Mouse (Mus musculus) midbrain, embryonic 10.5 days (tissue): ENCODE measurements at regions not wholly inside any gene's neighbourhood (a gene's known extent, or its start where the extent isn't known, plus 50 kb on each side); places are given as distances from the start of the nearest gene placed in this dataset. TPM values are rescaled to one million over a fixed set of nuclear protein-coding genes. Genes with fewer than 3 reads are reported as not detected.
"Not testable (repeated sequence)": the region's sequence is repeated elsewhere in the genome, so short reads cannot be mapped to it uniquely, and the experiment has no call there.

Source experiments
- DNase-seq: peaks from one replicate; pipeline ENCODE4 v3.0.0-alpha.2; 2017; ENCODE audit warnings: low spot score
- H3K27ac ChIP-seq: fragments of 300-500 bp; sonication (generic); replicated peaks from 2 replicates; pipeline ENCODE4 v1.5.1; 2016; ENCODE audit warnings: mild to moderate bottlenecking
- H3K27me3 ChIP-seq: fragments of 300-500 bp; sonication (generic); 2 replicates; pipeline ENCODE4 v1.6.1; 2016; ENCODE audit warnings: low read depth, mild to moderate bottlenecking; ENCODE audit not compliant: poor library complexity, severe bottlenecking
- H3K36me3 ChIP-seq: fragments of 300-500 bp; sonication (generic); 2 replicates; pipeline ENCODE4 v1.6.1; 2016; ENCODE audit warnings: mild to moderate bottlenecking, moderate library complexity
- H3K4me1 ChIP-seq: fragments of 300-500 bp; sonication (generic); 2 replicates; pipeline ENCODE4 v1.6.1; 2016
- H3K4me3 ChIP-seq: fragments of 300-500 bp; sonication (generic); 2 replicates; pipeline ENCODE4 v1.5.1; 2016; ENCODE audit warnings: mild to moderate bottlenecking, moderate library complexity
- H3K9me3 ChIP-seq: fragments of 300-500 bp; sonication (generic); replicated peaks from 2 replicates; pipeline ENCODE4 v1.6.1; 2016; ENCODE audit warnings: mild to moderate bottlenecking
- WGBS: fragments of 180-500 bp; shearing (Covaris S2); methylation state at CpG from one replicate; pipeline ENCODE4 v1.1.7; 2016; 5-methylcytosine and 5-hydroxymethylcytosine counted together
- microRNA-seq: library from miRNA; unstranded; fragments of <30 nt; microRNA quantifications from one replicate; pipeline ENCODE4, GENCODE M21; 2017

- DNase-seq, H3K27ac ChIP-seq, H3K27me3 ChIP-seq, H3K4me1 ChIP-seq, H3K9me3 ChIP-seq: not testable (repeated sequence)
- peaks cover 18% of the 10 kb centered on the region for H3K36me3 ChIP-seq
- 88% methylated on average over 3 of the region's 3 CpGs for WGBS
- 0 out of 2 replicates have a peak overlapping the region, but pooled peaks have one; percentile 67 for H3K4me3 ChIP-seq
Observed at GRCm38 (mm10) chr13:61805300-61805699, 235.4 kb upstream of the Cts3 start.

- not testable (repeated sequence) for H3K27me3 ChIP-seq, H3K4me1 ChIP-seq
- Histone ChIP-seq H3K9me3 (peaks cover 11% of the 10 kb centered on the region), H3K4me3 (peak overlapping the region; percentile 67), H3K27ac (peak overlapping the region; percentile 85), H3K36me3 (peaks cover 11% of the 10 kb centered on the region)
- DNase-seq = peak; percentile 65
- WGBS = under 1% methylated on average over 19 of the region's 19 CpGs
Observed at GRCm38 (mm10) chr13:61804168-61804874, 234.4 kb upstream of the Cts3 start.

GRCm38 (mm10) chr13:61803763-61804162, 233.8 kb upstream of the Cts3 start:
- H3K27me3 ChIP-seq, H3K27ac ChIP-seq, DNase-seq, H3K36me3 ChIP-seq, H3K4me1 ChIP-seq, H3K9me3 ChIP-seq: not testable (repeated sequence)
- WGBS = 32% methylated on average over 5 of the region's 5 CpGs
- peak overlapping the region; percentile 67 for H3K4me3 ChIP-seq

GRCm38 (mm10) chr13:61763457-61763856, 193.5 kb upstream of the Cts3 start:
- H3K27me3 ChIP-seq, H3K27ac ChIP-seq, H3K4me3 ChIP-seq, H3K36me3 ChIP-seq, H3K4me1 ChIP-seq, H3K9me3 ChIP-seq, DNase-seq: not testable (repeated sequence)
- WGBS = 88% methylated on average over 1 of the region's 1 CpGs

Small RNA genes lying in the stretch of these regions (microRNA-seq; reads per million reads assigned to microRNA genes)
- not detected for gene Gm23739
